Comparison of ENCODE assay signal across 34 mouse cellular contexts in genomic region chr16:77461459-77461858, GRCm38 (mm10).
A peak's percentile ranks its signal among the peaks of the same experiment; 100 is the strongest.
DNase-seq lines count a peak whose midpoint lies in the region; ATAC-seq lines count a peak whose summit lies in the region.
"Had no signal": no experiment of that assay in that cellular context is flagged by ENCODE, and none has a peak within 500 bp of the region (broad histone marks: within the 10 kb centered on the region; RNA-seq: fewer than 3 reads in every experiment).

No protein-coding gene starts in this region.

- H3K4me2 ChIP-seq in hindbrain, embryonic 11.5 days (replicated peaks; ENCODE audit: low read depth, low read length) = no peak overlapping the region
- H3K4me2 ChIP-seq in midbrain, embryonic 14.5 days (ENCODE audit: low read length) = no peak overlapping the region
- no peak overlapping the region for H3K4me2 ChIP-seq in midbrain, embryonic 15.5 days
- no peak overlapping the region for H3K4me2 ChIP-seq in hindbrain, embryonic 13.5 days
- no peak overlapping the region for H3K4me2 ChIP-seq in neural tube, embryonic 12.5 days (replicated peaks)
- H3K4me2 ChIP-seq: embryonic facial prominence, embryonic 12.5 days; forebrain, embryonic 15.5 days; heart, embryonic 15.5 days; limb, embryonic 13.5 days; liver, embryonic 13.5 days; stomach, embryonic 15.5 days had no signal

- WGBS in hindbrain, embryonic 11.5 days = 56% methylated on average over 1 of the region's 1 CpGs
- 74% methylated on average over 1 of the region's 1 CpGs for WGBS in hindbrain, embryonic 10.5 days
- WGBS in midbrain, embryonic 14.5 days = 38% methylated on average over 1 of the region's 1 CpGs
- 38% methylated on average over 1 of the region's 1 CpGs for WGBS in midbrain, embryonic 15.5 days
- WGBS in hindbrain, embryonic 13.5 days = 38% methylated on average over 1 of the region's 1 CpGs
- 38% methylated on average over 1 of the region's 1 CpGs for WGBS in neural tube, embryonic 12.5 days

- no peak for DNase-seq in hindbrain, embryonic 11.5 days (ENCODE audit: low spot score)
- DNase-seq in hindbrain, embryonic 10.5 days (ENCODE audit: low spot score) = no peak
- DNase-seq in midbrain, embryonic 14.5 days = peak; percentile 18
- no peak for DNase-seq in T-cell, adult 2 months (ENCODE audit: low spot score)
- DNase-seq in thymus, adult 18-20 months = no peak
- DNase-seq: adrenal gland, postnatal 10 days; cerebellum, adult 11 months; cerebellum, adult 9-10 months; cerebellum, postnatal 36 days; gastrocnemius, postnatal 25 days; heart, adult 11 months; kidney, adult 11 months; kidney, postnatal 14 days; liver, embryonic 13.5 days; lung, adult 18-20 months; lung, postnatal 10 days; right cerebral cortex, postnatal 14 days; thymus, postnatal 25 days had no signal

- H3K4me3 ChIP-seq in hindbrain, embryonic 11.5 days (ENCODE audit: low read depth, low read length) = no peak overlapping the region
- H3K4me3 ChIP-seq in hindbrain, embryonic 10.5 days = no peak overlapping the region
- no peak overlapping the region for H3K4me3 ChIP-seq in midbrain, embryonic 14.5 days (replicated peaks; ENCODE audit: low read depth, low read length)
- H3K4me3 ChIP-seq in midbrain, embryonic 15.5 days = no peak overlapping the region
- H3K4me3 ChIP-seq in hindbrain, embryonic 13.5 days = no peak overlapping the region
- H3K4me3 ChIP-seq in neural tube, embryonic 12.5 days = no peak overlapping the region
- H3K4me3 ChIP-seq: embryonic facial prominence, embryonic 12.5 days; forebrain, embryonic 10.5 days; forebrain, embryonic 15.5 days; heart, embryonic 10.5 days; heart, embryonic 15.5 days; layer of hippocampus, adult 2 months; left cerebral cortex, adult 2 months; limb, embryonic 13.5 days; liver, embryonic 13.5 days; myocyte; stomach, embryonic 15.5 days had no signal

- no peaks in the 10 kb centered on the region for H3K36me3 ChIP-seq in hindbrain, embryonic 11.5 days (ENCODE audit: control insufficient read depth, insufficient read depth, low read length)
- 0 out of 2 replicates have a peak, but pooled peaks cover 4% of the 10 kb centered on the region for H3K36me3 ChIP-seq in hindbrain, embryonic 10.5 days
- H3K36me3 ChIP-seq in midbrain, embryonic 14.5 days (ENCODE audit: control insufficient read depth, insufficient read depth, low read length) = no peaks in the 10 kb centered on the region
- no peaks in the 10 kb centered on the region for H3K36me3 ChIP-seq in midbrain, embryonic 15.5 days (replicated peaks)
- no peaks in the 10 kb centered on the region for H3K36me3 ChIP-seq in hindbrain, embryonic 13.5 days
- no peaks in the 10 kb centered on the region for H3K36me3 ChIP-seq in neural tube, embryonic 12.5 days
- H3K36me3 ChIP-seq: embryonic facial prominence, embryonic 12.5 days; forebrain, embryonic 10.5 days; forebrain, embryonic 15.5 days; G1E; heart, embryonic 10.5 days; heart, embryonic 15.5 days; limb, embryonic 13.5 days; liver, embryonic 13.5 days; stomach, embryonic 15.5 days had no signal

- no peak overlapping the region for H3K9ac ChIP-seq in hindbrain, embryonic 11.5 days (ENCODE audit: low read depth, low read length)
- H3K9ac ChIP-seq in midbrain, embryonic 14.5 days (replicated peaks; ENCODE audit: low read length) = no peak overlapping the region
- no peak overlapping the region for H3K9ac ChIP-seq in midbrain, embryonic 15.5 days
- no peak overlapping the region for H3K9ac ChIP-seq in hindbrain, embryonic 13.5 days
- H3K9ac ChIP-seq in neural tube, embryonic 12.5 days = no peak overlapping the region
- H3K9ac ChIP-seq: embryonic facial prominence, embryonic 12.5 days; forebrain, embryonic 15.5 days; heart, embryonic 15.5 days; limb, embryonic 13.5 days; liver, embryonic 13.5 days; stomach, embryonic 15.5 days had no signal

- 0 out of 2 replicates have a peak overlapping the region, but pooled peaks have one; percentile 53 for H3K27ac ChIP-seq in hindbrain, embryonic 11.5 days (ENCODE audit: low read depth, low read length)
- H3K27ac ChIP-seq in hindbrain, embryonic 10.5 days = no peak overlapping the region
- no peak overlapping the region for H3K27ac ChIP-seq in midbrain, embryonic 14.5 days (replicated peaks; ENCODE audit: low read depth, low read length)
- no peak overlapping the region for H3K27ac ChIP-seq in midbrain, embryonic 15.5 days
- peak overlapping the region; percentile 60 for H3K27ac ChIP-seq in hindbrain, embryonic 13.5 days
- no peak overlapping the region for H3K27ac ChIP-seq in neural tube, embryonic 12.5 days
- H3K27ac ChIP-seq: embryonic facial prominence, embryonic 12.5 days; forebrain, embryonic 10.5 days; forebrain, embryonic 15.5 days; heart, embryonic 10.5 days; heart, embryonic 15.5 days; layer of hippocampus, adult 2 months; left cerebral cortex, adult 2 months; limb, embryonic 13.5 days; liver, embryonic 13.5 days; macrophage; stomach, embryonic 15.5 days had no signal

- H3K4me1 ChIP-seq in hindbrain, embryonic 11.5 days (replicated peaks; ENCODE audit: control insufficient read depth, insufficient read depth, low read length) = no peaks in the 10 kb centered on the region; the same call in 1 of the 2 replicates
- peaks cover 17% of the 10 kb centered on the region for H3K4me1 ChIP-seq in hindbrain, embryonic 10.5 days (replicated peaks)
- H3K4me1 ChIP-seq in midbrain, embryonic 14.5 days (ENCODE audit: control insufficient read depth, insufficient read depth, low read length) = peaks cover 4% of the 10 kb centered on the region; the same call in 1 of the 2 replicates
- no peaks in the 10 kb centered on the region for H3K4me1 ChIP-seq in midbrain, embryonic 15.5 days
- peaks cover 12% of the 10 kb centered on the region for H3K4me1 ChIP-seq in hindbrain, embryonic 13.5 days (replicated peaks)
- H3K4me1 ChIP-seq in neural tube, embryonic 12.5 days = peaks cover 22% of the 10 kb centered on the region
- H3K4me1 ChIP-seq: embryonic facial prominence, embryonic 12.5 days; heart, embryonic 10.5 days; heart, embryonic 15.5 days; liver, embryonic 13.5 days; stomach, embryonic 15.5 days had no signal

- H3K9me3 ChIP-seq in hindbrain, embryonic 11.5 days (ENCODE audit: control insufficient read depth, low read length) = no peaks in the 10 kb centered on the region
- H3K9me3 ChIP-seq in hindbrain, embryonic 10.5 days = no peaks in the 10 kb centered on the region
- no peaks in the 10 kb centered on the region for H3K9me3 ChIP-seq in midbrain, embryonic 14.5 days (ENCODE audit: control insufficient read depth, low read length)
- H3K9me3 ChIP-seq in midbrain, embryonic 15.5 days = no peaks in the 10 kb centered on the region
- no peaks in the 10 kb centered on the region for H3K9me3 ChIP-seq in hindbrain, embryonic 13.5 days
- H3K9me3 ChIP-seq in neural tube, embryonic 12.5 days = no peaks in the 10 kb centered on the region
- H3K9me3 ChIP-seq: embryonic facial prominence, embryonic 12.5 days; forebrain, embryonic 10.5 days; forebrain, embryonic 15.5 days; heart, embryonic 10.5 days; heart, embryonic 15.5 days; limb, embryonic 13.5 days; liver, embryonic 13.5 days; stomach, embryonic 15.5 days had no signal

- H3K27me3 ChIP-seq in hindbrain, embryonic 11.5 days (ENCODE audit: control insufficient read depth, insufficient read depth, low read length) = no peaks in the 10 kb centered on the region
- H3K27me3 ChIP-seq in hindbrain, embryonic 10.5 days (ENCODE audit: insufficient read depth, poor library complexity, severe bottlenecking) = no peaks in the 10 kb centered on the region
- H3K27me3 ChIP-seq in midbrain, embryonic 14.5 days (ENCODE audit: control insufficient read depth, insufficient read depth, low read length) = no peaks in the 10 kb centered on the region
- no peaks in the 10 kb centered on the region for H3K27me3 ChIP-seq in midbrain, embryonic 15.5 days (replicated peaks)
- no peaks in the 10 kb centered on the region for H3K27me3 ChIP-seq in hindbrain, embryonic 13.5 days
- no peaks in the 10 kb centered on the region for H3K27me3 ChIP-seq in neural tube, embryonic 12.5 days (replicated peaks)
- H3K27me3 ChIP-seq: embryonic facial prominence, embryonic 12.5 days; forebrain, embryonic 15.5 days; heart, embryonic 15.5 days; limb, embryonic 13.5 days; liver, embryonic 13.5 days; stomach, embryonic 15.5 days had no signal

- peak; percentile 77 for ATAC-seq in hindbrain, embryonic 11.5 days (ENCODE audit: low FRiP score)
- no peak for ATAC-seq in midbrain, embryonic 14.5 days (ENCODE audit: low FRiP score, low TSS enrichment)
- no peak for ATAC-seq in midbrain, embryonic 15.5 days (replicated peaks)
- peak; percentile 73 for ATAC-seq in hindbrain, embryonic 13.5 days (ENCODE audit: low FRiP score)
- ATAC-seq in neural tube, embryonic 12.5 days (ENCODE audit: low FRiP score, low read depth) = peak; percentile 86
- ATAC-seq: forebrain, embryonic 15.5 days; inflammation-experienced regulatory T-cells, adult 6 months had no signal

Comparison
In these comparisons a context has a peak if more than half of its experiments do, and no peak if none do; other contexts are left out.
1. H3K27ac ChIP-seq: peak in hindbrain, embryonic 11.5 days (single experiment) and hindbrain, embryonic 13.5 days (single experiment); none in hindbrain, embryonic 10.5 days (single experiment), midbrain, embryonic 14.5 days (single experiment), midbrain, embryonic 15.5 days (single experiment) and neural tube, embryonic 12.5 days (single experiment).
2. ATAC-seq: peak in hindbrain, embryonic 11.5 days (single experiment), hindbrain, embryonic 13.5 days (single experiment) and neural tube, embryonic 12.5 days (single experiment); none in midbrain, embryonic 14.5 days (single experiment) and midbrain, embryonic 15.5 days (single experiment).